Mouse (Mus musculus): Measurements from ENCODE around the gene Ubtd1. TPM values are rescaled to one million over a fixed set of nuclear protein-coding genes. Genes with fewer than 3 reads are reported as not detected.
"Not testable (repeated sequence)": the region's sequence is repeated elsewhere in the genome, so short reads cannot be mapped to it uniquely, and the experiment has no call there.

Ubtd1 gene
- polyA plus RNA-seq, 1 experiment from 2014 or later = 7.3 TPM

- Histone ChIP-seq H3K36me3 (peaks cover 55% of the 10 kb centered on the region), H3K4me3 (replicated peaks) (no peak overlapping the region), H3K9me3 (no peaks in the 10 kb centered on the region), H3K27ac (no peak overlapping the region), H3K9ac (replicated peaks) (no peak overlapping the region), H3K4me2 (replicated peaks) (no peak overlapping the region), H3K4me1 (replicated peaks) (no peaks in the 10 kb centered on the region), H3K27me3 (no peaks in the 10 kb centered on the region)
- ATAC-seq = no peak
- WGBS = 94% methylated on average over 8 of the region's 8 CpGs
Observed at GRCm38 (mm10) chr19:42078566-42078965, 97.0 kb downstream of the Ubtd1 start.

- H3K4me3 ChIP-seq (replicated peaks) = no peak overlapping the region
- WGBS = 97% methylated on average over 12 of the region's 12 CpGs
- no peaks in the 10 kb centered on the region for H3K27me3 ChIP-seq
- no peaks in the 10 kb centered on the region for H3K9me3 ChIP-seq
- peaks cover 51% of the 10 kb centered on the region for H3K36me3 ChIP-seq
- no peaks in the 10 kb centered on the region for H3K4me1 ChIP-seq (replicated peaks)
- no peak for ATAC-seq
- no peak overlapping the region for H3K9ac ChIP-seq (replicated peaks)
- no peak overlapping the region for H3K4me2 ChIP-seq (replicated peaks)
- no peak overlapping the region for H3K27ac ChIP-seq
Observed at GRCm38 (mm10) chr19:42079006-42079405, 97.4 kb downstream of the Ubtd1 start.

DNA sequence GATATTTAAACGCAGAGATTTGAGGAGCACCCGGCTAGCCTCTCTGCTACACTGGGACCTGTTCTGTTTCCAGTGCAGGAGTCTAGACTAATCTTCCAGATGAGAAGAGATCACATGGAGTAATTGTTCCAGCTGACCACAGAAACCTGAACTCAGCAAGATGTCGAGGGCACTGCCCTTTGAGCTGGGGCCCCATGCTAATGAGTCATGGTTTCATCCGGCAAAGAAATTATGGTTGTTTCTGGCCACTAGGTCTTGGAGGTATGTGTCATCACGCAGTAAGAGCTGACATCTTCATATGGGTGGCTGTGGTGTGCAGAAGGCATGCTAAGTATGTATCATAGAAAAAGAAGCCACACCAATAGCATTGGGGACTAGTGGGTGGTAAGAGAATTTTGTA, 98.4 kb downstream of the Ubtd1 start:
- Histone ChIP-seq H3K9me3 (no peaks in the 10 kb centered on the region), H3K4me1 (replicated peaks) (no peaks in the 10 kb centered on the region), H3K9ac (replicated peaks) (no peak overlapping the region), H3K27me3 (no peaks in the 10 kb centered on the region), H3K4me2 (replicated peaks) (no peak overlapping the region), H3K4me3 (replicated peaks) (no peak overlapping the region), H3K27ac (no peak overlapping the region), H3K36me3 (peaks cover 42% of the 10 kb centered on the region)
- 79% methylated on average over 5 of the region's 5 CpGs for WGBS
- ATAC-seq = no peak

DNA sequence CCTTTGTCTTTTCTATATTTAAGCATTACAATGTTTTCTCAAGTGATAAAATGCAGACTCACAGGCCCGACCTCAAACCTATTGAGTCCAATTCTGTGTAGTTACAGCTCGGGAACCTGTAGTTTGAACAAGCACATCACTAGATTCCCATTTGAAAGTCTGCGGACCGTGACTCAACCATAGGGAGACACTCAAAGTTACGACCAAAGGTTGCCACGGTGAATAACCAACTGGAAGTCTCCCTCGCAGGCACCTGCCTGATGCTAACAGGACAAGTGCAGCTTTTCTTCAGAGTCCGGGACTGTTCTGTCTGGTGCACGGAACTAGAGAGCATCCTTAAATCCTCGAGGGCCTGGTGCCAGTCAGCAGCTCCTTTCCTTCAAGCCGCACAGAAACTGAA, 98.9 kb downstream of the Ubtd1 start:
- no peak overlapping the region for H3K4me3 ChIP-seq (replicated peaks)
- no peaks in the 10 kb centered on the region for H3K27me3 ChIP-seq
- H3K9me3 ChIP-seq = no peaks in the 10 kb centered on the region
- ATAC-seq = no peak
- no peak overlapping the region for H3K4me2 ChIP-seq (replicated peaks)
- H3K9ac ChIP-seq (replicated peaks) = no peak overlapping the region
- peaks cover 36% of the 10 kb centered on the region for H3K36me3 ChIP-seq
- 73% methylated on average over 11 of the region's 11 CpGs for WGBS
- H3K4me1 ChIP-seq (replicated peaks) = peaks cover 2% of the 10 kb centered on the region
- H3K27ac ChIP-seq = no peak overlapping the region

- not testable (repeated sequence) for H3K27ac ChIP-seq; H3K27me3 ChIP-seq; ATAC-seq; H3K4me1 ChIP-seq (replicated peaks); H3K4me3 ChIP-seq (replicated peaks); H3K9me3 ChIP-seq; H3K4me2 ChIP-seq (replicated peaks); H3K9ac ChIP-seq (replicated peaks)
- H3K36me3 ChIP-seq = peaks cover 25% of the 10 kb centered on the region
- WGBS = 97% methylated on average over 5 of the region's 5 CpGs
Observed at GRCm38 (mm10) chr19:42081613-42082012, 100.0 kb downstream of the Ubtd1 start.

Other genes starting within 250 kb of the Ubtd1 start
- 13.2 and 23.8 TPM in 2 replicates for gene Slit1, start 238.1 kb upstream of the Ubtd1 start, polyA plus RNA-seq (2015; fragmentation: Nextera tagmentation; extraction: Ambion mirVana)
- 11.0 and 11.6 TPM in 2 replicates for gene Arhgap19, start 179.7 kb upstream of the Ubtd1 start, polyA plus RNA-seq (2015; fragmentation: Nextera tagmentation; extraction: Ambion mirVana)
- 26.2 and 29.0 TPM in 2 replicates for gene Frat1, start 151.8 kb upstream of the Ubtd1 start, polyA plus RNA-seq (2015; fragmentation: Nextera tagmentation; extraction: Ambion mirVana)
- 7.6 and 10.4 TPM in 2 replicates for gene Frat2, start 133.6 kb upstream of the Ubtd1 start, polyA plus RNA-seq (2015; fragmentation: Nextera tagmentation; extraction: Ambion mirVana)
- 14.6 and 15.7 TPM in 2 replicates for gene Rrp12, start 85.6 kb upstream of the Ubtd1 start, polyA plus RNA-seq (2015; fragmentation: Nextera tagmentation; extraction: Ambion mirVana)
- 445 and 453 TPM in 2 replicates for gene Pgam1, start 69.8 kb upstream of the Ubtd1 start, polyA plus RNA-seq (2015; fragmentation: Nextera tagmentation; extraction: Ambion mirVana)
- gene Exosc1, start 48.3 kb upstream of the Ubtd1 start, polyA plus RNA-seq (2015; fragmentation: Nextera tagmentation; extraction: Ambion mirVana) = 68.5 and 70.0 TPM in 2 replicates
- 86.1 and 87.6 TPM in 2 replicates for gene Zdhhc16, start 48.3 kb upstream of the Ubtd1 start, polyA plus RNA-seq (2015; fragmentation: Nextera tagmentation; extraction: Ambion mirVana)
- 32.4 and 34.8 TPM in 2 replicates for gene Mms19, start 606 bp upstream of the Ubtd1 start, polyA plus RNA-seq (2015; fragmentation: Nextera tagmentation; extraction: Ambion mirVana)
- gene Ankrd2, start 54.2 kb downstream of the Ubtd1 start, polyA plus RNA-seq (2015; fragmentation: Nextera tagmentation; extraction: Ambion mirVana) = 0.19 and 0.31 TPM in 2 replicates
- gene Hoga1, start 63.8 kb downstream of the Ubtd1 start, polyA plus RNA-seq (2015; fragmentation: Nextera tagmentation; extraction: Ambion mirVana) = 0.58 and 0.89 TPM in 2 replicates
- gene 4933411K16Rik, start 70.5 kb downstream of the Ubtd1 start, polyA plus RNA-seq (2015; fragmentation: Nextera tagmentation; extraction: Ambion mirVana) = not detected in 2 replicates
- 128 TPM in 2 replicates for gene Morn4, start 104.6 kb downstream of the Ubtd1 start, polyA plus RNA-seq (2015; fragmentation: Nextera tagmentation; extraction: Ambion mirVana)
- 23.6 and 29.9 TPM in 2 replicates for gene Pi4k2a, start 108.7 kb downstream of the Ubtd1 start, polyA plus RNA-seq (2015; fragmentation: Nextera tagmentation; extraction: Ambion mirVana)
- gene Avpi1, start 147.3 kb downstream of the Ubtd1 start, polyA plus RNA-seq (2015; fragmentation: Nextera tagmentation; extraction: Ambion mirVana) = 4.9 and 5.1 TPM in 2 replicates
- gene Marveld1, start 165.6 kb downstream of the Ubtd1 start, polyA plus RNA-seq (2015; fragmentation: Nextera tagmentation; extraction: Ambion mirVana) = 1.1 and 1.7 TPM in 2 replicates
- gene Zfyve27, start 182.2 kb downstream of the Ubtd1 start, polyA plus RNA-seq (2015; fragmentation: Nextera tagmentation; extraction: Ambion mirVana) = 55.8 and 57.6 TPM in 2 replicates
- gene Sfrp5, start 220.5 kb downstream of the Ubtd1 start, polyA plus RNA-seq (2015; fragmentation: Nextera tagmentation; extraction: Ambion mirVana) = 0.11 and 0.17 TPM in 2 replicates